Mouse (Mus musculus) large intestine, adult 2 months (tissue): Measurements from ENCODE around the gene Castor1. TPM values are rescaled to one million over a fixed set of nuclear protein-coding genes. Genes with fewer than 3 reads are reported as not detected.

ENCODE experiments used
- DNase-seq: peaks from one replicate; pipeline ENCODE4 v3.0.0-alpha.2; 2012; ENCODE audit warnings: low read depth, low spot score
- WGBS: fragments of 180-500 bp; shearing (Covaris S2); methylation state at CpG from one replicate; pipeline ENCODE4 v1.1.7; 2018; 5-methylcytosine and 5-hydroxymethylcytosine counted together
- polyA plus RNA-seq: library from polyadenylated mRNA; depleted of rRNA; stranded (reverse); fragments of >200 nt; gene quantifications from 2 replicates; pipeline ENCODE4 v1.2.3, GENCODE M21; 2012; rRNA removed

Gene Castor1
- polyA plus RNA-seq, 1 experiment: 4.5 TPM

GRCm38 (mm10) chr11:4256846-4257607 lies 39.0 kb downstream of the Castor1 start, which contains the start of gene Lif:
Gene Lif, plus strand, starts transcription at chr11:4257557.
- no peak for DNase-seq
- 47% methylated on average over 11 of the region's 11 CpGs for WGBS

GRCm38 (mm10) chr11:4257756-4258155 lies 39.7 kb downstream of the Castor1 start:
- no peak for DNase-seq
- 36% methylated on average over 5 of the region's 5 CpGs for WGBS

- no peak for DNase-seq
- WGBS: under 1% methylated on average over 7 of the region's 7 CpGs
Observed at GRCm38 (mm10) chr11:4258657-4259082, 40.6 kb downstream of the Castor1 start.

- DNase-seq: peak; percentile 88
- 4% methylated on average over 14 of the region's 14 CpGs for WGBS
Observed at GRCm38 (mm10) chr11:4260463-4261187, 42.6 kb downstream of the Castor1 start.

DNA sequence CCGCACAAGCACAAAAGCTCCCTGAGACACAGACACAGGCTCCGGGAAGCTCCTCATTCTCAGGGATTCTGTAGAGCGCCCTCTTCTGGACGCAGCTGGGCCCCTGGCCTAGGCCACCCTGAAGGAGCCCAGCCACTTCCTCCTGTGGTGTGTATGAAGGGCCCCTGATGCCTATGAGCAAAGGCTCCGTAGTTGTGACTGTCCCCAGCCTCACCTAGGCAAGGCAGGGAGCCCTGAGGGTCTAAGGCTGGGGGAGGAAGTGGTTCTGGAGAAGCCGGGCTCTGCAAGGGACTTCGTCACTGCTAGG lies 43.1 kb downstream of the Castor1 start:
- no peak for DNase-seq
- WGBS: 21% methylated on average over 7 of the region's 7 CpGs

DNA sequence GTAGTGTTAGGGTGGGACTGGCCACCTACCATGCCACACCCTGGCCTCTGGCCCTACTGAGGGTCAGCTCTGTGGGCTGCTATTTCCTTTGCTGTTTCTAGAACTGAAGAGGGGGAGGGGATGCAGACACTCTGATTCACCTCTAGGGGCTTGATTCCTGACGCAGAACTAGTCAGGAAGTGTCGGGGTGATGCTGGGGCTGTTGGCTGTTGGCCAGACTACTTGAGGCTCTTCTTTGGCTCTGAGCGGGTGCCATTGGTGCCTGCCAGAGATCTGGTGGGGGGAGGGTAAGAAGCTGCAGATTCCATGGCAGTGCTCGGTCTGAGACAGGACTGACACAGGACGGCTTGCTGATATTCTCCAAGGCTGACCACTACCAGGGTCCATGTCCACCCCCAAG lies 43.9 kb downstream of the Castor1 start:
- WGBS: 34% methylated on average over 5 of the region's 5 CpGs
- DNase-seq: no peak

GRCm38 (mm10) chr11:4262847-4263246 lies 44.8 kb downstream of the Castor1 start:
- no peak for DNase-seq
- WGBS: 14% methylated on average over 6 of the region's 7 CpGs

DNA sequence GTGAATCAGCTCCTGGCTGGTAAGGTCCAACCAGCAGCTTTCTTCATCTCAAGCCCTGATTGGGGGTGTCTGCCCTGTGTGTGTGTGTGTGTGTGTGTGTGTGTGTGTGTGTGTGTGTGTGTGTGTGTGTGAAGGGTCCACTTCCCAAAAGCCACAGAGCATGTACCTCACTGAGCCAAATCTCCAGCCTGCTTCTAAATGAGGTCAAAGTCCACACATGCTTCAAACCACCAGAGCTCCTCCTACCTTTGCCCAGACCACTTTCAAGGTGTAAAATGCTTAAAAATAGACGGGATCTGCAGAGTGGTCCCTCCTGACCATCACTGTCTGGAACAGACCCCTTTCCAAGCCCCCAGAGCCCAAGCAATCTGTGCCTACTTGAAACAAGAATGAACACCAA lies 45.3 kb downstream of the Castor1 start:
- 14% methylated on average over 1 of the region's 1 CpGs for WGBS
- DNase-seq: no peak

GRCm38 (mm10) chr11:4264066-4264465 lies 46.0 kb downstream of the Castor1 start:
- DNase-seq: no peak
- WGBS: 27% methylated on average over 7 of the region's 7 CpGs

DNA sequence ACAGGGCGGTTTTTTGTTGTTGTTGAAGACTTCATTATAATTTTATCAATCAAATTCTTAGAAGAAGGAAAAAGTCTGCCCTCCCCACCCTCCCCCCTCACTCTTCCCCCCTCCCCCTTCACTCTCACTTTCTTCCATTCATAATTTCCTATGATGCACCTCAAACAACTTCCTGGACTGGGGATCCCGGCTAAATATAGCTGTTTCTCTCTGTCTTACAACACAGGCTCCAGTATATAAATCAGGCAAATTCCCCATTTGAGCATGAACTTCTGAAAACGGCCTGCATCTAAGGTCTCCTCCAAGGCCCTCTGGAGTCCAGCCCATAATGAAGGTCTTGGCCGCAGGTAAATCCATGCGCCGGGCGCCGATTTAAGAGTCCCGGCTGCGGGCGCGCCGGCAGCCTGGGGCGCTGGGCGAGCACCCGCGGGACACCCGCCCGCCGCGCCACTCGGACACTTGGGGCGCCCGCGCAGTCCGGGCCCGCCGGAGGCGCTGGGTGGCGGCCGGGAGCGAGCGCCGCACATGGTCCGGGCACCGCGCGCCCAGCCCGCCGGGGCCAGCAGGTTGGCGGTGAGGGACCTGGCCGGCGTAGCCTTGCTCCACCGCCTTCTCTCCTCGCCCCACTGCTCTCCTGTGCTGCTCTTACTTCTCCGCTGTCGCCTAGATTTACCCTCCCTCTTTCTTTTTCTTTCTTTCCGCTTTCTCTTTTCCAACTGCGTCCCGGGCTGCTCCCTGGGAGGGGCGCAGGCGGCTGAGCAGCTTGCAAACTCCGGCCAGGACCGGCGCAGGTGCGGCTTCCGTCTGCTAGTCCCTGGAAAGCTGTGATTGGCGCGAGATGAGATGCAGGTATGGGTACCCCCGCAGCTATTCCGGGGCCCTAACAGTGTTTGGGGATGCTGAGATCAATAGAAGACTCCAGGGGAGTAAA lies 48.5 kb downstream of the Castor1 start:
- under 1% methylated on average over 61 of the region's 61 CpGs for WGBS
- DNase-seq: no peak

GRCm38 (mm10) chr11:4267202-4267578 lies 49.2 kb downstream of the Castor1 start:
- 7% methylated on average over 13 of the region's 13 CpGs for WGBS
- DNase-seq: no peak

- WGBS: 89% methylated on average over 6 of the region's 6 CpGs
- DNase-seq: no peak
Observed at GRCm38 (mm10) chr11:4268500-4268899, 50.5 kb downstream of the Castor1 start.

DNA sequence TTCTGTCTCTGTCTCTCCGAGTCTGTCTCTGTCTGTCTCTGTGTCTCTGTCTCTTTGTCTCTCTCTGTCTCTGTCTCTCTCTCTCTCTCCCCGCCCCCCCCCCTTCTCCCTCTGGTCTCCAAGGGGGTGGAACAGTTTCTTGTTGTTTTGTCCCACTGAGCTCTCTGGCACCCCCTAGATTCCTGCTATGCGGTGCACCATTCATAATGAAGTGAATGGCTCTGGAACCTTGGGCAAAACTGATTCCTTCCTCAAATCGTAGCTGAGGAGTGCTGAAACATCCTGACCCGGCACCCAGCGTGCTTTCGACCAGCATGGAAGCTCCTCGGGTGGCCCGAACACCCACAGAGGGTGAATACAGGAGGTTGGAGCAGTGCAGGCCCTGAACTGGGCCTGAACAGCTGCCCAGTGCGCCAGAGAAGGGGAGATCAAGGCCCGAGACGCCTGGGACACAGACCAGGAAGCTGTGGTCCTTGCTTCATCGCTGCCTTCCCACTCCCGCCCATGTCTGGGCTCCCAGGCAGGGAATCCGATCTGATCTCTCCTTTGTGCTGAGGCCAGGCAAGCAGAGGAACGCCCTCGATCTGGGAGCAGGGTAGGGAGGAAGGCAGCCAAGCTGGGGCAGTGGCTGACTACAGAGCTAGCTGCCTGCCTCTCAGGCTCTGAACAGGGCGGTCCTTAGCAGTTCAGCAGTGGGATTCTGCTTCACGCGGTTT lies 52.9 kb downstream of the Castor1 start:
- WGBS: 65% methylated on average over 20 of the region's 20 CpGs
- no peak for DNase-seq

- DNase-seq: no peak
- WGBS: 94% methylated on average over 11 of the region's 11 CpGs
Observed at GRCm38 (mm10) chr11:4271544-4271943, 53.5 kb downstream of the Castor1 start.

Other genes starting within 250 kb of the Castor1 start
- gene 4930556J24Rik, start 241.4 kb upstream of the Castor1 start, polyA plus RNA-seq: 0.23 TPM in 1 of 2 replicates, not detected in the other
- gene Gal3st1, start 234.6 kb upstream of the Castor1 start, polyA plus RNA-seq: 44.4 and 68.9 TPM in 2 replicates
- gene Sec14l4, start 186.8 kb upstream of the Castor1 start, polyA plus RNA-seq: 0.05 TPM in 1 of 2 replicates, not detected in the other
- not detected in 2 replicates for gene Sec14l3, start 153.4 kb upstream of the Castor1 start, polyA plus RNA-seq
- gene Mtfp1, start 122.8 kb upstream of the Castor1 start, polyA plus RNA-seq: 18.0 and 26.5 TPM in 2 replicates
- 15.1 and 54.4 TPM in 2 replicates for gene Sec14l2, start 94.8 kb upstream of the Castor1 start, polyA plus RNA-seq
- gene Rnf215, start 83.0 kb upstream of the Castor1 start, polyA plus RNA-seq: 16.1 and 16.4 TPM in 2 replicates
- 2.7 and 2.9 TPM in 2 replicates for gene Ccdc157, start 57.9 kb upstream of the Castor1 start, polyA plus RNA-seq
- gene Sf3a1, start 57.9 kb upstream of the Castor1 start, polyA plus RNA-seq: 21.0 and 27.8 TPM in 2 replicates
- gene Tbc1d10a, start 31.4 kb upstream of the Castor1 start, polyA plus RNA-seq: 30.9 and 35.5 TPM in 2 replicates
- 0.44 and 0.60 TPM in 2 replicates for gene Osm, start 18.2 kb downstream of the Castor1 start, polyA plus RNA-seq
- 2.9 and 4.0 TPM in 2 replicates for gene Lif, start 39.3 kb downstream of the Castor1 start, polyA plus RNA-seq
- 0.09 and 0.14 TPM in 2 replicates for gene Hormad2, start 222.9 kb downstream of the Castor1 start, polyA plus RNA-seq